Mouse (Mus musculus) lung, postnatal 0 days (tissue): ENCODE measurements around the gene Myct1.

ENCODE experiments used
- CTCF ChIP-seq: IDR thresholded peaks from 2 replicates; pipeline ENCODE4 v1.5.1; 2016; ENCODE audit warnings: antibody characterized with exemption, mild to moderate bottlenecking
- EP300 ChIP-seq: IDR thresholded peaks from 2 replicates; pipeline ENCODE4 v1.6.1; 2016; ENCODE audit warnings: antibody characterized with exemption, mild to moderate bottlenecking, control low read depth

DNA sequence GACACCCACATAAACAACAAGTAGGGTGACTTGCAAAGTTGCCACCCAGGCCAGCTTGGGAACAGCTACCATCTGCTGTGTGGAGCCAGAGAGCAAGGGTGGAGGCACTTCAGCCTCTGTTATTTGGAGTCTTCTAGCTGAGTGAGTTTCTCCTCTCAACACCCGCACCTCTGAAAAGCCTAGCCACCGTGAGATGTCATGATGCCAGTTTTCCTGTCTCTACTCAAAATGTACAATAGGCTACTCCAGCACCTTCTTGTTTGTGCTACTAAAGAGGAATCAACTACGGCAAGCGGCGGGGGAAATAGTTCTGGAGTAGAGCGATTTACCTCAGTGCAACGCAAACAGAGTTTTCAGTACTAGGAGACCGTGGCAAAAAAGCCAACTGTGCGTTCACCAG lies 45.8 kb upstream of the Myct1 start:
- no peak for TF ChIP-seq CTCF
- TF ChIP-seq EP300: no peak
